Mouse (Mus musculus) fibroblast of lung, adult 2 months (primary cell): ENCODE measurements at regions not wholly inside any gene's neighbourhood (a gene's known extent, or its start where the extent isn't known, plus 50 kb on each side); places are given as distances from the start of the nearest gene placed in this dataset.
A peak's percentile ranks its signal among the peaks of the same experiment; 100 is the strongest.

Experiments
- DNase-seq: peaks from one replicate; pipeline ENCODE4 v3.0.0-alpha.2; 2011; ENCODE audit warnings: low read depth

DNA sequence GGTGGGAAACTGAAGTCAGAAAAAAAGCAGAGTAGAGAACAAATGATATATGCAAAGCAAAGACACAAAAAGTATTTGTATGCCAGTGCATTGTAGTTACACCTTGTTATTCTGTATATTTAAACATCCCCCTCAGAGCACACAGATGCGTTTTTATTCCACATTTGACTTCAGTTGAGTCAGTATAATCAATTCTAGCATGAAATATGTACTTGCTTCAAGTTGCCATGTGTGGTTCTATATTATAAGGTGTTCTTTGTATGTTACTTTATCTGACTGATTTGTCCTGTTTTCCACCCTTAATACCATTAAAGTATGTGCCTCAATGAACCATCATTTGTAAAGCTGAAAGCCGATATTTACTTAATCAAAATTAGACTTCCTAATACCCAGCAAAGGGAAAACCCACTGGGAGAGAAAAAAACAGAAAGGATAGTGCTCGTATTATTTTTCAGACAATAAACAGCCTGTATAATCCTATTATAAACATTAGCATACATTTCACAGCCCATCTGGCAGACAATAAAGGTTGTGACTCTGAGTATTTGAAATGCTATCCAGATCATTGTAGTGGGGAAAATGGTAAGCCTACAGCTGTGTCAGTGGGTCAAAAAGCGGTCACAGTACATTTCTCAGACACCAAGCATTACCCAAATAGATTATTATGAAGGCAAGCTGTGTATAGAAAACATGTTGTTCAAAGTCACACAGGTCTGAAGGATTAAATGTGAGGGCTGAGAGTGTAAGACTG is 189.1 kb upstream of the Bmp2 start:
- DNase-seq = no peak

DNA sequence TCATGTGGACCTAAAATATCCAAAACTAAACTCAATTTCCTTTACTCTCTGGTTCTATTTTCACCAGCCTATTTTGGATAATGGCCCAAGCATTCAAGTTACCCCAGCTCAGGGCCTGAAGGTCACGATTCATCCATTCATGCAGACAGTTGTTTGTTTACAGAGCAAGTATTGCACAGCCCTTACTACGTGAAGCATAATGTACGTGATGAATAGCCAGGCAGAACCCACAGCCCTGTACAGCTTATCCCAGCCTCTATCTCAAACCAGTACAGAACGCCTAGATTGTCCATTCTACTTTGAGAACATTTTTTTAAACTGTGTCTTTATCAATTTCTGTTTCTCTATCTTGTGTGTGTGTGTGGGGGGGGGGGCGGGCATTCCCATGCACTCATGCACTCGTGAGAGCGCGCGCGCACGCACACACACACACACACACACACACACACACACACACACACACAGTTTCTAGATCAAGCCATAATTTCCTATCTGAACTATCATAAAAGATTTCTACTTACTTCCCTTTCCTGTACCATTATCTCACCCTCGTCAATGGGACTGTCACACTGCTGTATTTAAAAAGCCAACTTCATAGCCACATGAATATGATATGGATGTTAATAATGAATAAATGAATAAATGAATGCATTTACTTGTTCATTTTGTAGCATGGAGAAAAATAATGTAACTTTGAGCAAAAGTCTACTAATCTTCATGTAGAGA is 180.3 kb upstream of the Bmp2 start:
- no peak for DNase-seq

DNA sequence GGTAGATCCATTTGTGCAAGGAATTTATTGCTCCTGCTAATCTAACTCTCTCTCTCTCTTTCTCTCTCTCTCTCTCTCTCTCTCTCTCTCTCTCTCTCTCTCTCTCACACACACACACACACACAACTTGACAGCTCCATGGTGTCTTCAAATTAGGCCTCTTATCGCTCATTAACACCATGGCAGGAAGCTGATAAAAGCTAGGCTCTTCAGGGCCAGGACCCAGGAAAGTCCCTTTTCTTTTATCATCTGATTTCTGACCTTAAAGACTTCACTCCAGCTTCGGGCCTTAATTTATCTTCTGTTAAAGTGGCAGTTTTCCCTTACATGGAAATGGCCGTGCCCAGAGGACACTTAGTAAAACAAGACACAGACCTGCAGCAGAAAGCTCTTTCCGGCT is 178.4 kb upstream of the Bmp2 start:
- DNase-seq = no peak

DNA sequence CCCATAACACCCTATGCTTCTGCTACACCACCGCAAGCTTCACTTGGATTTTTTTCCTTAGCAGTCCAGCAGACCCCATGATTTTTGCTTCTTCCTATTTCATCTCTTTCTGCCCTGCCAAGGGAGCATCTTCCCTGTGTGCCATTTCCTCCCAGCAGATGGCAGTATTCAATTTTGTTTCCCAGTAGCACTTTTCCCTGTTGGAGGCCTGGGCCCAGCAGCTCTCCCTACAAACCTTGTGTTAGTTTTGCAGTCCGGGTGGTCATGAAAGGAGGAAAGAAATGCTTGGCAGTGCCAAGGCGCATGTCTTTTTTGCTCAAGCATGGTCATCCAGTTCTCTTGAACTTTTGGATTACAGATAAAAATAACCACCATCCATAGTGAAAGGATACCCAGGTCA is 170.9 kb upstream of the Bmp2 start:
- no peak for DNase-seq

DNA sequence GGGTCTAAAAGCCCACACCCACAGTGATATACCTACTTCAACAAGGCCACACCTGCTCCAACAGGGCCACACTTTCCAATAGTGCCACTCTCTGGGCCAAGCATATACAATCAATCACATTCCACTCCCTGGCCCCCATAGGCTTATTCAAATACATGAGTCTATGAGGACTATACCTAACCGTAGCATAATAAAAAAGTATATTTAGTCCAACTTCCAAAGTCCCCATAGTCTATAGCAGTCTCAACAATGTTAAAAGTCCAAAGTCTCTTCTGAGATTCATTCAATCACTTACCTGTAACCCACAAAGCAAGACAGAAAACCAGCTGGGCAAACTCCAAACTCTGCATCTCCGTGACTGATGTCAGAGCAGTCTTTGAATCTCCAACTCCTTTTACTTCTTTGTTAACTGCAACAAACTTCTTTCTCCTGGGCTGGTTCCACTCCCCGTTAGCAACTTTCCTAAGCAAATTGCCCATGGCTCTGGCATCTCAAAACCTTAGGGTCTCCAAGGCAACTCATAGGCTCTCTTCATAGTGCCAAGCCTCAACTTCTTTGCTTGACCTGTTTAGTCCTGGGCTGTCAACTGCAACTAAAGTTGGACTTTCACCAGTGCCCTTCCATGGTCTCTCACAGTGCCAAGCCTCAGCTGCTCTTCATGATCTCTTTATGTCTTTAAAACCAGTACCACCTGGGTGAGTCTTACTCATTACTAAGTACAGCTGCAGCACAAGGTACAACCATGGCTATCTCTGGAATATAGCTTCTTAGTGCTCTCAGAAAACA is 168.6 kb upstream of the Bmp2 start:
- DNase-seq = no peak

DNA sequence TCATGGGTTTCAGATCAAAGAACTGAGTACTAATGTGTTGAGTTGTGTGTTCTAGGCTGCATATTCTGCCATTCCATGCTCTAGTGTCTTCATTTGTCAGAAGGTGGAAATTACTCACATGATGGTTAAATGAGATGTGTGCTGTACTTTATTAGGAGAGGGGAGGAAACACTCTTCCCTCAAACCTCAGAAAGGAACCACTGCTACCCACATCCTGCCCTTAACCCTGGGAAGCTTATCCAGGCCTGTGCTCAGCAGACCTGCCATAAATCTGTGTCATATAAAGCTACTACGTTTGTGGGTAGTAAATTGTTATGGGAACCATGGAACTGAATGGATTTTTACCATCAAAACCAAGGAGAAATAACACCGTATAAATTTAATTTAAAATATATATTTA is 166.7 kb upstream of the Bmp2 start:
- no peak for DNase-seq

DNA sequence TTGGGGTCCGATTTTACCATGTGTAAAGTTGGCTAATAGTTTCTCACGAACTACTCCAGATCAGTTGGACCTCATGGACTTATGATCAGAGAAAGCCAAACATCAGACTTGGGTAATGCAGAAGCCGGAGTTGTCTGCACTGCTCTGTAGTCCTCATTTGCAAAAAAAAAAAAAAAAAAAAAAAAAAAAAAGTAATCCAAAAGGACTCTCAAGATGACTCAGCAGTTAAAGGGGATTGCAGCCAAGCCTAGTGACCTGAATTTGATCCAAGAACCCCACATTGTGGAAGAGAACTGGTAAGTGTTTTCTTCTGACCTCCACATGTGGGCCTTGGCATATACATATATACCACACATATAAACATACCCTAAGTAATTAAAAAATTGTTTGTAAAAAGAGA is 164.6 kb upstream of the Bmp2 start:
- DNase-seq = no peak

DNA sequence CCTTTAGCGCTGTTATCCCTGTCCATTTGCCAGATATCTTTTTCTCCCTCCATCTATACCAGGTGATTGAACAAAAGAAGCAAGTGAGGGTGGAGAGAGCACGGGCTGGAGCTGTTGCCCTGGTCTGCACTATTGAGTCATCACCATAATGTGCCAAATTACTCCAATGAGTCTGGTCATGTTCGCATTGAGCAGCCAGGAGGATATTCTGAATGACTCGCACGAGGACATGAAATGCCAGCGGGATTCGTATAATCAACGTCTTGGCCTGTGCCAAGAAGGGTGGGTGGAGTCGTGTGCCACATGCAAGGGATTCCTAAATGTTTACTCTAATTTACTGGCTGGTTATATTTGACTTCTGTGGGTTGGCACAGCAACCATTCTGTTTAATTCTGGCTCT is 159.7 kb upstream of the Bmp2 start:
- DNase-seq = peak; percentile 9

DNA sequence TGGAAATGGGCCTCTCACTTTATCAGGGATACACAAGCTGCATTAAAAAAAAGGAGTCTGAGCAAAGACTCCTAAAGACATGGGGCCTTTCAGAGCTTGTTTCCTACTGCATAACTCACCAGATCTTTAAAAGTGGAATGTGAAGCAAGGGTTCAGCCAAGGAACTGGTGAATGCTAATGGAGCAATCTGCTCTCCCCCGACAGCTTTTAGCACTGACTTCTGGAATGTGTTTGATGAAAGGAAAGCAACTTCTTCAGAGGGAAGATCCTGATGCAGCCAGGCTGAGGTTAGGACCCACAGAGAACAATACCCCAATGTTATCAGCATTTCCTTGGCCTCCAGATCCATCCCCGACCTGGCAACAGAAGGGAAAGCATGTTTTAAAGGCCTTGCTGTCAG is 154.4 kb upstream of the Bmp2 start:
- no peak for DNase-seq

DNA sequence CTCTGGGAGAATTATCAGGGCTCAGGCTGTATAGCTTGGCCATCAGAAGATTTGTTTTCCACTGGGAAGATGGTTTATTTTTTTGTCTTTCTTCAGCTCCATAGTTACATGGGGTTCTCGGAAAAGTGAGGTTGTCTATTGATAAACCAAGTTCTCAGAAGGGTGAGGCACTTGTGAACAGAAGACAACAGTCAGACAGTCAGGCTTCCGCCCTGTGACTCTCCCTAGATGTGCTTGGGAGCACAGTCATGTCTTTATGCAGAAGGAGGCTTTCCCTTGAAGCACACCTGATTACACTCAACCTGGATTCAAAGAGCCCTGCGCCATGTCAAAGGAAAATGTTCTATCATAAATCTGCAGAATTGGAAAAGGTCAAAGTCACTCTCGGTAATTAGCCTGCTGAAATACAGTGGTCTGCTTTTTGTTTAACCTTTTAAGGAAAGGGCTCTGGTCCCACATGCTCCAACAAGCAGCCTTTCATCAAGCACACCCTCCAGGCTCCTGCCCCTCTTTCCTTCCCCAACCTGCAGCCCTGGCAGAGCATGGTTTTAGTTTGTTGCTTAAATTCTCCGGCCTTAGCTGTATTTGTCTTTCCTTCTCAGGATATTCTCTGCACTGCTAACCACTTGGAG is 152.8 kb upstream of the Bmp2 start:
- DNase-seq = no peak

DNA sequence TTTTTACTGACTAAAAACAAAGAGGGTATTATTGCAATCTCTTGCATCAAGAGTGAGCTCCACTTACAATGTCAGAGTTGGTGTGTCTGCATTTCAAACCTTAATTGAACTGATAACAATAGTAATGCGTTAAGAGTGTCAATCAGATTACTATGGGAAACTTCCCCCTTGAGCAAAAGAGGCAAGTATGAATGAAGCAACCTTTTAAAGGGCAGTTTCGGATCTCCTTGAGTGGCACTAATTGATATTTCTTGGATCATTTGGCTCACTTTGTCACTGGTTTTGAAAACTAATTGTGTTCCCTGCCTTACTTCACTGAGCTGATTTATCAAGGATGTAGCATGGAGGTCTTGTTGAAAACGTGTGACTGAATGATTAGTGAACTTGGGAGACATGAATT is 151.0 kb upstream of the Bmp2 start:
- no peak for DNase-seq

DNA sequence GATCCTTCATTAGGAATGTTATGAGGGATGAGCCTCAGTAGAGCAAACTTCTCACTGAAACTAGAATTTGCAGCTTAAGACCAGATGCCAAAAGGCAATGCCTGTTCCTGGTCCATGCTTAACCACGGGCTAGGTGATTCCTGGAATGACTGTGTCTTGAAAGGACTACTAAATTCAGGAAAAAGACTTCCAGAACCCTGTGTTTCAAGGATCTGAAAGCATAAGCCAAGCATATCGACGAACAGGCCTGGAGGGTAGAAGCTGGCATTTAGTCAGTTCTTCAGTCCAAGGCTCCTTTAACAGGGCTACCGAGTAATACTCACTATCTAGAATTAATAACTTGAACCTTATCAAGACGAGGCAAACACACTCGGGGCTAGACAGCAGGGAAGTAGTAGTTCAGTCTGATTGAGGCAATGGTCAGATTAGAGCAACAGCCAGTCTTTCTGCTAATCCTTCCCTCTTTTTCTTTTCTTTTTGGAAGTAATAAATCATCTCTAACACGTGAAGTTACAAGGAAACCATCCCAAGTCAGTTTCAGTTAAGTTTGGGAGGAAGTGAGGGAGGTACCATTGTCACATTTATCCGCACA is 134.9 kb upstream of the Bmp2 start:
- no peak for DNase-seq

DNA sequence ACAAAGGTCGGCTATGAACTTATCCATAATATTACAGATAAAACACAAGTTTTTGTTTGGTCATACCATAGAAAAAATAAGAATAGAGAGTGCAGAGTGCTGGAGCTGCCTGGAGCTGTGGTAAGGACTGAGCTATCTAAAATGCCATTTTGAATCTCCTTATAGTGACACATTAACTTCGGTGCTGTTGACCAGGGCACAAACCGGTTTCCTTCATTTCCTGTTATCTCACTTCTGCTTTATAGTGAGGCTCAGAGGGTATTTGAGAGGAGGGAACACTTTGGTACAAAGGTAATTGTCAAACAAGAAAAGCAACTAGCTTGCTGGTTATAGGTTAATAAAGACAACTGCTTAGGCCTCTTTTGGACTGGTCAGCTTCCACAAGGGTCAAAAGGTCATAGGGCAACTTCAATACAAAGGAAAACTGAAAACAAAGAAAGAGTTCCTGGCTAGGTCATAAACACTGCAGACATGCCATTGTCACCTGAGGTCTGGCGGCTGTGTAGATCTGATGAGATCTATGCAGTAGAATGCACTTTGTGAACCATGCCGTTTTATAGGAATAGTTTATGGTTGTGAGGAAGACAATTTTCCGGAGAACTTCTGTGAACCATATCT is 132.2 kb upstream of the Bmp2 start:
- DNase-seq = no peak

DNA sequence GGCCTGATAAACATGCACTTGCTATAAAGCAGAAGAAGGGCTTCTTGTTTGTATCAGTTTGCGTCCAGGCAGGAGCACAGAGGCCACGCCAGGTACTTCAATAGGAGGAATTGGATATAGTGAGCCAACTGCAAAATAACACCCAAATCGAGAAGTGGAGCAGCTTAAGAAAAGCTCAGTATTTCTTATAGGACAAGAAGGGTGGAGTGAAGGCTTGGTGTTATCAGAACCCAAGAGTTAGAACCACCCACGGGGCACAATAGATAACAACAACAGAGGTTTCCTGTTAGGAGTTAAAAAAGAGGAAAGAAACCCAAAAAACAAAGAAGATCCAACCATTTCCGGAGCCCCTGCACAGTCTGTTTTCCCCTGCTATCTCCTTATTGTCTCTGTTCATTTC is 126.4 kb upstream of the Bmp2 start:
- DNase-seq = no peak

DNA sequence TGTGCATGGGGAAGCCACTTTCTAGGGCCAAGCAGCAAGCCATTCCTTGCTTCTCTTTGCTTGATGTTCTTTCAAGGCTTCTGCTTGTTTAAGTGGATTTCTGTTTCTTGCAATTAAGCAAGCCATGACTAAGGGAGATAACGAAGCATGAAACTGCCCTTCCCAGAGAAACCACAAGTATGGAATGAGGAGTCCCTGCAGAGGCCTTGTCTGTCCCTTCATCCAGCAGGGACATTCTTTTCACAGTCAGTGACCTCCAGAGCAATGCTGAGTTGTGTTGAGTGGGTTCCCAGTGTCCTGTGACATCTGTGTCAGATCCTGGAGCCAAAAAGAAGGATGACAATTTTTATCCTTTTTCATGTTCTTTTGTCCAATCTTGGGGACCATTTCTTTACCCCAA is 124.9 kb upstream of the Bmp2 start:
- DNase-seq = no peak

DNA sequence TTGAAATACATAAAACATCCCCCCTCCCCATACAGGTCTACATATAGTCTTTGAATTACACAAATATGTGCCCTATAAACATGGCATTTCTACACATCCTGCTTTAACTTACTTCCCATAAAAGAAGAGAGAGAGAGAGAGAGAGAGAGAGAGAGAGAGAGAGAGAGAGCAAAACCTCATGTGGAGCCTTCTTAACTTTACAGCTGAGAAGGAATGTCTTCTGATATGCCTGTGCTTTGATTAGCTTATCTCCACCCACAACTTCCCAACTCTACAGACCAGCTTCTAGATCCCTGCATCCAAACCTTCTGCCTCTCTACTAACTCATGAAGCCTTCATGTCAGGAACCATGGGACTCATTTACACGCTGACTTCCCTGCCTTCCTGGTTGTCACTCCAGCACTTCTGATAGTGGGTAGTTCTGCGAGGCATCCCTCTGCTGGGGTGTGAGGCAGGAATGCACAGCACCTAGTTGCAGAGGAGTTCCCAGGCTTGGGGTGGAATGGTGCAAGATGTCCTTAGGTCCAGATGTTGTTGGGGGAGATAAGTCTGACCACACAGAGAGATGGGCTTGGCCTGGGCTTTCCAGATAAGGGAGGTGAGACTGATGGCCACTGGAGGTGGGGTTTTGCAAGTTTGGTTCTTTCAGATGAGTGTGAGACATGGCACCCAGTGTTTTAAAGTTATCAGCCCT is 122.4 kb upstream of the Bmp2 start:
- DNase-seq = no peak

DNA sequence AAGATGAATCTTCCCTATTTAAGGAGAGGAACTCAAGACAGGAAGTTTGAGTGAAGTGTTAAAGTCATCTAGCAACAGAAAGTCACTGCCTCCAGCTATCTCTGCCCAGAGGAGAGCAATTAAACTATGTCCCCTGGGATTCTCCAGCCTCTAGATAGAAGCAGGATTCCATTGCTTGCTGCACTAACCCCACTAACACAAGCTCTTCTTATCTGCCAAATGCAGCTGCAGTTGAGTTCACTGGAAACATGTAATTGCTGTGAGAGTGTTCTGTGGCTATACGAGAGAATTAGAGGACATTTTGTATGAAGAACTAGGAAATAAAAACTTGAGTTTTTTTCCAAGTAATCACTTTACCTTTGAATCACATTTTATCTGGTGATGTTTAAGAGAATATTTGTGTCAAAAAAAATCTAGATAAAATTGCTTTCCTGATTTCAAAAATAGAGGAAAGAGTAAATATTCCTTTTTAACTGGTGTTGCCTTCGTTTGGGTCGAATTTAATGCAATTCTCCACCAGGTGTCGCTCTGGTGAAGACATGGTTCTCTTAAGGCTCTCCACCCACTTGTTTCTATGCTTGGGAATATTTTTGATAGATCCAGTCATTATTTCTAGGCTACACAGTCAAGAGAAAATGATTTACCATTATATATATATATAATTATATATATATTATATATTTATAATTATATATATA is 121.1 kb upstream of the Bmp2 start:
- no peak for DNase-seq

DNA sequence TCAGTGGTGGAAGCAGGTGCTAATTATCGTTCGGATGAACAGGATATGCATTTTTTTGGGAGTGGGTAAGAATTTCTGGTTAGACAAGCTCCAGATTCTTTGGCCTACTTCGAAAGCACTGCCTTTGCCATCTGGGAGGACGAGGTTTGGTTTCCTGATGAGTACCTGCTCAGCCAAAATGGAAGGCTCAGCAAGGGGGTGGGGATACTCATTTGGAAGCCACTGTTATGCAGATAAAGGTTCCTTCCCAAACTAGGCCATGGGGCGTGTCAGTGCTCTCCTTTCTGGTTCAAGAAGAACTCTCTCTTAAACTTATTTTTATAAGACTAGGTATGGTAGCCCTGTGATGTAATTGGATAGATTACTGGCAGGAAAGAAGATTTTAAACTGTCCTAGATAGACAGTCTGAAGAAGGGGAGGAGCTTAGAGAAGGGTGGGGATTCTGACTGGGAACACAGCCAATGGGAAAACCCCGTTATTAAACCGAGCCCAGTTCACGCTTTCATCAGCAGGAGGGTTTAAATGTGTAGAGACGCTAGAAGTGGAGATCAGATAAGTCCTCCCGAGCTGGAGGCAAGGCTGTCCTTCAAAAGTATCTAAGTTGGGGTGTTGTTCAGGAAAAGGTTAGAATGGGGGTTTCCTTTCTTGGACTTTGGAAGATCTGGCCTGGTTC is 119.7 kb upstream of the Bmp2 start:
- DNase-seq = no peak

DNA sequence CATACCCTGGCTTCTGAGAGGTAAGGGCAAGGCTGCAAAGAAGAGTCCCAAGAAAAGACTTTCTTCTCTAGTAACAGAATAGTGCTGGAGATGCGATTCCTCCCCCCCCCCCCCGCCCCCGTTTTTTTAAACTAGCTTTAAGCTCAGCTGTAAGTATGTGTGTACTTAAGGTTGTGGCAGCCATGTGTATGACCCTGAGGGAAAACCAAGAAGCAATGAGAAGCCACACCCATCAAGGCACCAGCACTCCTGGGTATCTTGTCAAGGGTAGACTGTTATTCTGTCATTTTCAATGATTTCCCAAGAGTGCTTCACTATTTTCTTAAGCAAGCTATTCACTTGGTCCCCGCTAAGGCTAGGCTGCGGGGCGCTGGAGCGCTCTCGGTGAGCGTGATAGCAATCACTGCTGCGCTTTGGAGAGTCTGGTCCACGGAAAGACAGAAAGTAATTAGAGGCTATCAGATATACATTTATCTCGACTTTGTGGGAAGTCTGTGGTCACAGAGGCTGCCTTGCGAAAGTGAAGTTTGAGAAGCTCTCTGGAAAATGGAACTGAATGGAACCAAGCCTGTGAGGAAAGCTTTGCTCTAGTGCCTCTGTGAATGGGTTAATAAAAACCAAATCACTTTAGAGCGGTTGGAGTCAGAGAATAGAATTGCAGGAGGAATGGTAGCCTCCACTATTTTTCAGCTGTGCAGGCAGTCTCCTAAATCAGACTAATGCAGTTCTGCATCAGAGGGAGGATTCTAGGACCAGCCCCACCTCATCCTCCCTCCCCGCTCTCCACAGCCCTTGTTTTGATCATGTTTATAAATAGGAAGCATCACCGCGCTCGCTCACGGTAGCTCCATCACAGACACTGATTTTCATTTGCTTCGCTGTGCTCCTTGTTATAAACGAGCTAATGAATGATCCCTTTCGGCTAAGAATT is 114.8 kb upstream of the Bmp2 start:
- DNase-seq = no peak
